Mouse (Mus musculus) brain, embryonic 14.5 days (tissue): ENCODE measurements at regions not wholly inside any gene's neighbourhood (a gene's known extent, or its start where the extent isn't known, plus 50 kb on each side); places are given as distances from the start of the nearest gene placed in this dataset.

Experiments
- CTCF ChIP-seq: fragments of 200-500 bp; IDR thresholded peaks from 2 replicates; pipeline ENCODE4 v1.5.1; 2012; ENCODE audit warnings: inconsistent platforms, mild to moderate bottlenecking, moderate library complexity, borderline replicate concordance; ENCODE audit not compliant: insufficient read depth, insufficient read length; ENCODE audit errors: extremely low read depth
- POLR2A ChIP-seq: fragments of 200-500 bp; IDR thresholded peaks from 2 replicates; pipeline ENCODE4 v1.6.1; 2012; ENCODE audit warnings: mild to moderate bottlenecking, inconsistent platforms, borderline replicate concordance; ENCODE audit not compliant: poor library complexity, insufficient read depth, insufficient read length, severe bottlenecking; ENCODE audit errors: extremely low read depth

DNA sequence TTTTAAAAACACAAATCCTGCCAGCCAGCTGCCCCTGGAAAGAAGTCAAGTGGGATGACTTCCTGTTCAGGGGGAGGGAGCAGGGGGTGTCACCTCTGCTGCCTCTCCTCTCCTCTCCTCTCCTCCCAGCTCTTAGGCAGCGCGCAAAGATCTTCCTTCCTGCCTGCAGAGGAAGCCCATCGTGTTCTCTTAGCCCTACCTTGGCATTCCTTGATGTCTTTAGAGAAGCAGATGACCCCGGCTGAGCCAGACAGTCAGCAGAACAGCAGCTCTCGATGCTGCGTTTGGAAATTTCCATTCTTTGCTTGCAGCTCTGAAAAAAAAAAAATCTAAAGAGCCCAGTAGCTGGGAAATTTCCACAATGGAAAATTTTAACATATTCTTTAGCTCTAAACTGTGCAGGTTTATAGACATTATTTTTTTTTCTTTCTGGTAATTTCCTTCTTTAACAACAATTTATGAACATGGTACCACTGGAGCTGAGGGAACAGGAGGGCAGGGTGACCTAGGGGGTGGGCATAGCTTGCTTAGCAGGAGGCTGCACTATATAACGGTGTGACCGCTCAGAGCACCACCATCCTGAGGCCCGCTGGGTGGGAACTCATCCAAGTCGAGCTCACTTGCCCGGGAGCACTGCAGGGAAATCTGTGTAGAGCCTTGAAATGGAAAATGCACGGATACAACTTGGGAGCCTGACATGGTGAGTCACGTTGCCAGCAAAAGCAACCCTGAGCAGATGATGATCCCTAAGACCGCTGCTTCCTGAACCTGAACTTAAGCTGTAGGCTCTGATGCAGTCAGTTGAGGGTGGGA is 109.9 kb upstream of the Mkln1 start:
- no peak for TF ChIP-seq POLR2A
- TF ChIP-seq CTCF: no peak
